Mouse (Mus musculus) heart, embryonic 16.5 days (tissue): ENCODE measurements around the gene Dpp6. TPM values are rescaled to one million over a fixed set of nuclear protein-coding genes. Genes with fewer than 3 reads are reported as not detected.

Experiments
- ATAC-seq: fragments of 200-750 bp; cut with Nextera tagmentation; replicated peaks from 2 replicates; pipeline ENCODE4 v1.8.0; 2017; ENCODE audit warnings: moderate number of reproducible peaks; ENCODE audit not compliant: insufficient read depth, low FRiP score; ENCODE audit errors: extremely low read depth
- H3K27ac ChIP-seq: fragments of 300-500 bp; sonication (generic); 2 replicates; pipeline ENCODE4 v1.5.1; 2014; ENCODE audit warnings: mild to moderate bottlenecking, low read length, control low read depth, moderate library complexity
- H3K27me3 ChIP-seq: fragments of 300-500 bp; sonication (generic); 2 replicates; pipeline ENCODE4 v1.6.1; 2014; ENCODE audit warnings: low read length, mixed read lengths; ENCODE audit not compliant: control insufficient read depth, insufficient read depth
- H3K36me3 ChIP-seq: fragments of 300-500 bp; sonication (generic); 2 replicates; pipeline ENCODE4 v1.6.1; 2014; ENCODE audit not compliant: control insufficient read depth, insufficient read depth
- H3K4me1 ChIP-seq: fragments of 300-500 bp; sonication (generic); 2 replicates; pipeline ENCODE4 v1.6.1; 2014; ENCODE audit warnings: low read length, mixed read lengths; ENCODE audit not compliant: control insufficient read depth, insufficient read depth
- H3K4me2 ChIP-seq: fragments of 300-500 bp; sonication (generic); 2 replicates; pipeline ENCODE4 v1.6.1; 2014; ENCODE audit warnings: low read depth, mild to moderate bottlenecking, control low read depth, low read length
- H3K4me3 ChIP-seq: fragments of 300-500 bp; sonication (generic); 2 replicates; pipeline ENCODE4 v1.5.1; 2014; ENCODE audit warnings: mild to moderate bottlenecking, control low read depth, low read length
- H3K9ac ChIP-seq: fragments of 300-500 bp; sonication (generic); 2 replicates; pipeline ENCODE4 v1.6.1; 2014; ENCODE audit warnings: low read length, control low read depth
- H3K9me3 ChIP-seq: fragments of 300-500 bp; sonication (generic); replicated peaks from 2 replicates; pipeline ENCODE4 v1.6.1; 2016; ENCODE audit warnings: low read length; ENCODE audit not compliant: control insufficient read depth
- WGBS: fragments of 180-500 bp; shearing (Covaris S2); extraction: QIAGEN DNeasy Blood & Tissue Kit; methylation state at CpG from one replicate; pipeline ENCODE4 v1.1.7; 2014; 5-methylcytosine and 5-hydroxymethylcytosine counted together
- polyA plus RNA-seq: library from polyadenylated mRNA; unstranded; fragments of >200 nt; fragmentation: Nextera tagmentation; extraction: Ambion mirVana; gene quantifications from 2 replicates; pipeline ENCODE4 v1.2.1, GENCODE M21; 2015

Gene Dpp6
- polyA plus RNA-seq, 1 experiment from 2014 or later = 0.91 TPM

- no peak overlapping the region for H3K27ac ChIP-seq
- ATAC-seq = no peak
- WGBS = 83% methylated on average over 7 of the region's 7 CpGs
- H3K36me3 ChIP-seq = no peaks in the 10 kb centered on the region
- no peaks in the 10 kb centered on the region for H3K27me3 ChIP-seq
- H3K4me1 ChIP-seq = no peaks in the 10 kb centered on the region
- H3K4me2 ChIP-seq = no peak overlapping the region
- no peak overlapping the region for H3K4me3 ChIP-seq
- H3K9me3 ChIP-seq = 0 out of 2 replicates have a peak, but pooled peaks cover 2% of the 10 kb centered on the region
- H3K9ac ChIP-seq = no peak overlapping the region
These were observed 475.2 kb downstream of the Dpp6 start for GRCm38 (mm10) chr5:27292236-27292635.

DNA sequence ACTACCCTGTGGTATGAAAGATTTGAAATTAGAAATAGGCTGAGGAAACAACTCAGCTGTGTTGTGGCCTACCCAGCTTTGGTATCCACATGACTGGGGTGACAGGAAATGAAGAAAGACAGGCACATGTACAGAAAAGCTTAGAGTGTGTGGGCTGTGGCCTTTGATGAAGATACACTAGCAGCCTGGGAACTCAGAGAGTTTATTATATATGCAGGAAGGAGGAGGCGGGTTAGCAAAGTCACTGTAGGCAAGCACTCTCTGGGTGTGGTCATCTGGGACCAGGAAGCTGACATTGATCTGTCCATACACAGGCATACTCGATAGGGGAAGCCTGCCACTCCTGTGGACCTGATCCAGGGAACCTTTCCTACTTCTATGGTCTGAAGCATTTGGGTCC, 487.1 kb downstream of the Dpp6 start:
- Histone ChIP-seq H3K4me3 (no peak overlapping the region), H3K4me1 (no peaks in the 10 kb centered on the region), H3K27ac (no peak overlapping the region), H3K36me3 (no peaks in the 10 kb centered on the region), H3K9me3 (no peaks in the 10 kb centered on the region), H3K4me2 (no peak overlapping the region), H3K9ac (no peak overlapping the region), H3K27me3 (no peaks in the 10 kb centered on the region)
- no peak for ATAC-seq
- 52% methylated on average over 2 of the region's 2 CpGs for WGBS

GRCm38 (mm10) chr5:27306497-27307152, 489.6 kb downstream of the Dpp6 start:
- 54% methylated on average over 4 of the region's 4 CpGs for WGBS
- no peaks in the 10 kb centered on the region for H3K9me3 ChIP-seq
- H3K36me3 ChIP-seq = no peaks in the 10 kb centered on the region
- no peak overlapping the region for H3K4me2 ChIP-seq
- no peak overlapping the region for H3K4me3 ChIP-seq
- H3K9ac ChIP-seq = no peak overlapping the region
- H3K27ac ChIP-seq = no peak overlapping the region
- H3K4me1 ChIP-seq = no peaks in the 10 kb centered on the region
- no peak for ATAC-seq
- no peaks in the 10 kb centered on the region for H3K27me3 ChIP-seq

- Histone ChIP-seq H3K9me3 (no peaks in the 10 kb centered on the region), H3K4me1 (no peaks in the 10 kb centered on the region), H3K4me3 (no peak overlapping the region), H3K27me3 (no peaks in the 10 kb centered on the region), H3K36me3 (no peaks in the 10 kb centered on the region), H3K9ac (no peak overlapping the region), H3K27ac (no peak overlapping the region), H3K4me2 (no peak overlapping the region)
- ATAC-seq = no peak
- WGBS = 34% methylated on average over 2 of the region's 2 CpGs
These were observed 493.2 kb downstream of the Dpp6 start for GRCm38 (mm10) chr5:27310217-27310616.

- Histone ChIP-seq H3K9me3 (no peaks in the 10 kb centered on the region), H3K36me3 (no peaks in the 10 kb centered on the region), H3K27me3 (no peaks in the 10 kb centered on the region), H3K4me3 (no peak overlapping the region), H3K27ac (no peak overlapping the region), H3K4me2 (no peak overlapping the region), H3K4me1 (no peaks in the 10 kb centered on the region), H3K9ac (no peak overlapping the region)
- 27% methylated on average over 1 of the region's 1 CpGs for WGBS
- ATAC-seq = no peak
These were observed 499.7 kb downstream of the Dpp6 start for GRCm38 (mm10) chr5:27316674-27317073.

DNA sequence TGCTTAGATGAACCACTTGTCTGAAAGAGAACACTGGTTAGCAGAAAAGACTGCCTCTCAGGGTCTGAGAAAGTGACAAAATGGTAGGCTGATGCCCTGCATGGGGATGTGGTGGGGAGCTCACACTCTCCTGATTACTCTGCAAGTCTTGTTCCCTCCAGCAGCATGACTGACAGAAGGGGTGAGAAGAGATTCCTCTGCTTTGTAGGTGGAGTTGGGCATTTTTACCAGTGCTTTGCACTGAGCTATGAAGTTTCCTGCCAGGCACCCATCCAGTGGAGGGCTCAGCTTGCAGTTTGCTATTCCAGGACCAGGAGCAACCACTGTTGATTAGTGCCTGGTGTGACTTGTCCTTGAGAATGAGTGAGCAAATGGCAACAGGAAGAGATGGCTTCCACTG, 500.3 kb downstream of the Dpp6 start:
- H3K36me3 ChIP-seq = no peaks in the 10 kb centered on the region
- H3K9me3 ChIP-seq = no peaks in the 10 kb centered on the region
- no peak overlapping the region for H3K27ac ChIP-seq
- no peak for ATAC-seq
- H3K4me3 ChIP-seq = no peak overlapping the region
- H3K4me2 ChIP-seq = no peak overlapping the region
- no peak overlapping the region for H3K9ac ChIP-seq
- H3K4me1 ChIP-seq = no peaks in the 10 kb centered on the region
- no peaks in the 10 kb centered on the region for H3K27me3 ChIP-seq

DNA sequence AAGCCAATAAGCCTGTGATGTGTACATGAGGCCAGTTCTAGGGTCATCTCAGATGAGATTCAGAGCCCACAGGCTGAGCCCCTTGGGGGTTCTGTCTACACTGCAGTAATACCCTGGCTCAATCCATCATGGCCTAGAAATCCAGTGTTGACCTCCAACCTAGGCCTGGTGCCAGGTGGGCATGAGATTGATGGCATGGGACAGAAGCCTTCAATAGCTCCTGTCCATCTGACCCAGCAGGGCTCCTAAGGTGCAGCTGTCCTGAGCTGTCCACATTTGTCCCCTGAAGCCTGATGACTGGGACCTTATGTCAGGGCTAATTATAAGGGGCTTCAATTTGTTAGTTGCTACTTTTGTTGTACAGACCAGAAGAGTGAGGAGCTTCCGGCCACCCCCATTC, 500.8 kb downstream of the Dpp6 start:
- Histone ChIP-seq H3K36me3 (no peaks in the 10 kb centered on the region), H3K4me1 (no peaks in the 10 kb centered on the region), H3K27me3 (no peaks in the 10 kb centered on the region), H3K4me2 (no peak overlapping the region), H3K4me3 (no peak overlapping the region), H3K9me3 (no peaks in the 10 kb centered on the region), H3K27ac (no peak overlapping the region), H3K9ac (no peak overlapping the region)
- ATAC-seq = no peak
- 72% methylated on average over 1 of the region's 1 CpGs for WGBS

GRCm38 (mm10) chr5:27319731-27320130, 502.7 kb downstream of the Dpp6 start:
- Histone ChIP-seq H3K27me3 (no peaks in the 10 kb centered on the region), H3K4me1 (no peaks in the 10 kb centered on the region), H3K36me3 (no peaks in the 10 kb centered on the region), H3K27ac (no peak overlapping the region), H3K9me3 (no peaks in the 10 kb centered on the region), H3K4me2 (no peak overlapping the region), H3K9ac (no peak overlapping the region), H3K4me3 (no peak overlapping the region)
- no peak for ATAC-seq
- WGBS = 69% methylated on average over 4 of the region's 4 CpGs

DNA sequence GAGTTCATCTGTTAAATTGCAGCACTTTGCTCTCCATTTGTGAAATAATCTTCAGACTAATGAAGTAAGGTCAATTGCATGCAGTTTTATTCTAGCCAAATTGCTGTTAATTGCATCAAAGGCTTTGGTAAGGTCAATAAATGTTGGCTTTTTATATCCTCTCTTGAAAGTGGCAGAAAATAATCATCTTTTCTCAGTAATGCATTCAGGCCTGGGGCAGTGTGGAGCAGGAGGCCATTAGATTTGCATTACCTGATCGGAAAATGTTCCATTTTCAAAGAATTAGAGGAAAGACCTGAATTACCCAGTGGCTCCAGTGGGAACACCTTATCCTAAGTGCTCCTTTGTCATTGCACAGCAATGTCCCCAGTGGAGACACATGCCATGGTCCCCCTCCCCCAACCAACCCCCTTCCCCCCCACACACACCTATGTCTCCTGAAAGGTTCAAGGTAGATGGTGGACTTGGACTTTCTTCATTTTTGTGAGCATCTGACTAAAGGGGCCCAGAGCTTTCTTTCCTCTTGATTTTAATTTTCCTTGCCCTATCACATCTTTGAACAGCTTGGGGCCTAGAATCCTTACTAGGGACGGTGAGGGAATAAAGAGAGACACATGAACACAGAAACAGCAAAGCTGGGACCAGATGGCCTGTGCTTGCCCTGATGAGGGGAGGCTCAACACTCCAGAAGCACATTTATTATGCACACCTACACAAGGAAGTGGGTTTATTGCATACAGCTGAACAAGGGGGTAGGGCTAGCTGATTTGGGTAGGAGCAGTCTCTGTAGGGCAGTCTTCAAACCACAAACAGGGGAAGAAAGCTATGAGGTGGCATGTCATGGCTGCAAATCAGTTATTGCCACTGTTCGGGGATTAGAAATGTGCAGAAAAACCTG, 506.1 kb downstream of the Dpp6 start:
- Histone ChIP-seq H3K9me3 (no peaks in the 10 kb centered on the region), H3K4me2 (no peak overlapping the region), H3K36me3 (no peaks in the 10 kb centered on the region), H3K4me3 (no peak overlapping the region), H3K9ac (no peak overlapping the region), H3K27me3 (no peaks in the 10 kb centered on the region), H3K27ac (no peak overlapping the region), H3K4me1 (no peaks in the 10 kb centered on the region)
- 76% methylated on average over 3 of the region's 3 CpGs for WGBS
- no peak for ATAC-seq
